Mouse (Mus musculus) layer of hippocampus, adult 18-20 months (tissue): ENCODE results near the gene Tmem164. TPM values are rescaled to one million over a fixed set of nuclear protein-coding genes. Genes with fewer than 3 reads are reported as not detected.

Experiments used
- DNase-seq, 2 experiments: peaks; one replicate each; pipeline ENCODE4 v3.0.0; 2022; ENCODE audit warnings: low spot score in 2 of 2
- total RNA-seq, 2 experiments: library from RNA; stranded (reverse); gene quantifications; 2 replicates each; pipeline ENCODE4 v1.2.3; 2021

The Tmem164 gene
- total RNA-seq, 2 experiments from 2014 or later: 15.1 to 19.0 TPM

DNA sequence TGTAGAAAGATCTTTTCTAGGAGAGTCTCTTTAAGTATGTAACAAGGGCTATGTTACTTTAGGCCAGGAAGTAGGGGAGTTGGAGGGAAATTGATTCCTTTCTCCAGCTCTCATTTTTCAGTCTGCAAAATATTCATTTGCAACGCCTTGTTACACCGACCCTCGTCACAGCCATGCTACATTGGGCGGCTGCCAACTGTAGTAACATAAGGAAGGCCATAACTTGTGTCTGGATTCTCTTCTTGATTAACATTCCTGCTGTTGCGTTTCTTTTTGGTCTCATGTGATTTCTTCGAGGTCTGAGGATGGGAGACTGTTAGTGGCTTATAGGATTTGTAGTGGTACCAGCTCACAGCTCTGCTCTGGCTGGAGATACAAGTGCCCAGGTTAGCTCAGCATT lies 4.5 kb downstream of the Tmem164 start:
- no peak for DNase-seq

DNA sequence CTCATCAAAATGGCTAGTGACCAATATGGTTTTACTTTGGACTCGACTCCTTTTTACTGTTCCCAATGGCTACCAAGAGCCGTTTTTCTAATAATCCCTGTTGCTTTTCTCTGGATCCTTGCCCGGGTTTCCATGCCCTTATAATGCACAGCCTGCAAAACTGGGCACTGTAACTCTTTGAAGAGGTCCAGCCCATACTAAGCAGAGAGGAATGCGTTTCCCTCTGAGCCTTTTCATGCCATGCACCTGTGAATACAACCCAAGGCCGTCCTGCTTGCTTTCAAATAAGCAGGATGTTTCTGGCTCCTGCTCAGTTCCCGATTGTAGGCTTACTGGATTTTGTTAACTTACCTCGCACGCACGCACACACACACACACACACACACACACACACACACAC lies 7.3 kb downstream of the Tmem164 start:
- DNase-seq: no peak

DNA sequence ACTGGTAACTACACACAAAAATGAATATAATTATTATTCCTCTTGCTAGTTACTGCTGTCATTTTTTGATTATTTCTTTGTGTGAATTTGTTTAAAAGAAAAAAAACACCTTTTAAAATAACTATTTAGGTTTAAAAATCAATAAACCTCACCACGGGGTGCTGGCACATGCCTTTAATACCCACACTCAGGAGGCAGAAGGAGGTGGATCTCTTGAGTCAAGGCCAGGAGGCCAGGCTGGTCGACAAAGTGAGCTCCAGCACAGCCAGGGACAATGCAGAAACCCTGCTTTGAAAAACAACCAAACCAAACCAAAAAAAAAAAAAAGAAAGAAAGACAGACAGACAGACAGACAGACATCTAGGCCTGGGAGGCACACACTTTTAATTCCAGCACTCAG lies 12.1 kb downstream of the Tmem164 start:
- no peak for DNase-seq

DNA sequence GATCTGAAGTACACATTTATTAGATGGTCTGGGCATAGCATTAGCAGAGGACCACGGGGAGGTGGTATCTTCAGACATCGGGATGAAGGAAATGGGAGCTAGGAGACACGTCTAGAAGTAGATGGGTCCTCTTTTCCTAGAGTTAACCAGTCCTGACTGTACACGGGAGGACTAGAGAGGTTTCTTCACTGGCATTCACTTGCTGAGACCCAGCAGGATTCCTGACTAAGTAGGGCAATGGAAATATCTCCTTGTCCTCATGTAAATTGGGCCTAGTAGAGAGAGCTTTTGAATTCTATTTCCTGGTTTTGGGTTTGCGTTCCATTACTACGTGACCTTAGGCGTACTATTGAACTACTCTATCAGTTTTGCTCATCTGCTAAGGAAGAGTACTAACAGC lies 13.1 kb downstream of the Tmem164 start:
- DNase-seq: no peak

DNA sequence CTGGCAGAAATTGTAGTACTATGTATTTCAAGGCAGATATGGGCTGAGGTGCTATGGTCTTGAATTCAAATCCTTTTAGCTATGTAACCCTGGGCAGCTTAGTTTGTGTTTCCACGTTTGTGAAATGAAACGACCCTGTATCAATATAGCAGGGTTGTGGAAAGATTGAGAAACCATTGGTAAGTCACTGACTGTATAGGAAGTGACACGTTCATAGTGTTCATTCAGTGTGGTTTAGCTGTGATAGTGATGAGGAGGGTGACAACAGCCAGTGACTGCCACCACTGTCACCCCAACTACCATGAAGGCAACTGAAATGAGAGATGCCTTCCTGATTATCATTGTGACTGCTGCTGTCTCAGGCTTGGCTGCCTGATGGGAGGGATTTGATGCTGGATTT lies 13.7 kb downstream of the Tmem164 start:
- no peak for DNase-seq

DNA sequence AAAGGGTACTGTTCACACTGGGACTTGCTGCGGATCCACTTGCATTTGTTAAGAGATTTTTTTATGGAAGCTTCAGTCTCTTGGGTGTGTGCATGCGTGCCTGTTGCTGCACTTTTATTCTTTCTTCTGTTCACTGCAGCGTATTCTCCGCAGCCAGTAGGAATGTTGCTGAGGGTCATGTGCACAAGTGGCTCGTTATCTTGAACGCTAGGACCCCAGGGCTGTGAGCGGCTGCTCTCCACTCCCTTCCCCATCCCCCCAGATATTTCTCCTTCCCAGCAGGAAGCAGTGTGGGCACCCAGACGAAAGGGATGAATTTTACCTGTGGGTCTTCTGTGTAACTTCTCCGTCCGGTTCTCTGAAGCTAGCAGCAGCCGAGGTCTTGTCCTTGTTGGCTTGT lies 15.6 kb downstream of the Tmem164 start:
- no peak for DNase-seq

DNA sequence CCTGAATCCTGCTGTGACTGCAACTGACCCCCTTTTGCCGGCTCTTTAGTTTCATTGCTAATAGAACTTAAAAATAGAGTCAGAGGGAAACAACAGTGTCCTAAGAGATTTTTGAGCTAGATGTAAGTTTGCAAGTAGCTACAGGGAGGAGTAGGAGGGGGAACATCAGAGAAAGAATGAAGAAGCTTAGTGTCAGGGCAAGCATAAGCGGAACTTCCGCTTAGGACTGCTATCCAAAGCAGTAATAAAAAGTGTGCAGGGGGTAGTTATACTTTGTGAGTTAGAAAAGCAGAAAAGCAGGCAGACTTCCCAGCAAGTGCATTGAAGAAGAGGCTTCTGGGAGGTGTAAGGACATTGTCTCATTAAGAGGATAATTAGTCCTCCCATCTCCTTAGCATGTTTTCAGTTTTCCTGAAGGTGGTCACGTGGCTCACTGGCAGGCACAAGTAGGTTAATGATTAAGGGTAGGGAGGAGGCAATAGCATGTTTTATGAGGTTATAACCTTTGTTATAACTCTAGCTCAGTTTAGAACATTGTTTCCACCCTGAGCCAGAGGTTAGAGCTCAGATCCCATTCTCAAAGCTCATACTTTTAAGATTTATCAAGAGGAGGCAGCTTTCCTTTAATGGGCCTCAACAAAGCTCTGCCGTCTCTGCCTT lies 16.5 kb downstream of the Tmem164 start:
- no peak for DNase-seq

DNA sequence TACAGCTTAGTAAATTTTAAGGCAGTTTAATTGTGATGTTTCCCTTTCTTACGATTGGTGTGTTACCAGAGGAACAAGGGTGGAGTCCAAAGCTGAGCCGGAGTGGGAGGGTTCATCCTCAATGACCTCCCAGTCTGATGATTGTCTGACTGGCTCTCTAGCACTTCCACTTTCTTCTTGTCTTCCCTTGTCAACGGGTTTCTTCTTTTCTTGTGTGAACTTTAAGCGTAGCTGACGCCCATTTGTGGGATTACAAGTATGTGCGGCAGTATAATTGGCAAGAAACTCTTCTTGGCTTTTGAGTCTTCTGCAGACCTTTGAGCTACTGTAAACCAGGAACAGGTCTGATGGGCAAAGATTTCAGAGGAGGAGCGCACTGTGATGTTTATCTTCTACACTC lies 17.0 kb downstream of the Tmem164 start:
- no peak for DNase-seq

DNA sequence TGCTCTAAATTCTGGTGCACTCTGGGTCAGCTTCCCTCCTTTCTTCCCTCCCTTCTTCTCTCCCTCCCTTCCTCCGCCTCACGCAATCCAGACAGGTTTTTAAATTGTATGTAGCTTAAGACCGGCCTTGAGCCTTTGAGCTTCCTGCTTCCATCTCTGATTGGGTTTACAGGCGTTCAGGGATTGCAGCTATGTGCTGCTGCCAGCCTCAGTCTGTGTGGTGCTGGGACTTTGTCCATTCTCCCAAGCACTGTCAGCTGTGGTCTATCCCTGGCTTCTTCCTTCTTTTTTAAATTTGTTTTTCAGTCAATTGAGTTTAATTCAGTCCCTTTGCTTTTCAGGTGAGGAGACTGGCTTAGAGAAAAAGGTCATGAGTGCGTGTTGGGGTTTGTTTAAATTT lies 20.9 kb downstream of the Tmem164 start:
- no peak for DNase-seq

DNA sequence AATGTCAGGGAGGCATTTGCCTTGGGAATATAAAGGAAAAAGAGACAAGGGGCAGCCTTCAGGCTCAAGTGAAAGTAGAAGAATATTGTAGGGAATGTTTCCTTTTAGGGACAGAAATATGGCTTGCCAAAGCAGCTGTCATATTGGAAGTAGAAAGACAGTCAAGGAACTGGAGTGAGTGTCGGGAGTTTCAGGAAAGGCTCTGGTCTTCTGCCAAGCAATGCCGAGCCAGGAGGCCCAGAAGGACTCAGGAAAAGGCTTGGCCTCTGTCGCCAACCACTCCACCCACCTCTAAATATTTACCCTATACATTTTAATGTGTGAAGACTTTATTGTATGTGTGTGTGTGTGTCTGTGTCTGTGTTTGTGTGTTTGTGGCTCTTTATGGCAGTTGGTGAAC lies 21.4 kb downstream of the Tmem164 start:
- DNase-seq: no peak

DNA sequence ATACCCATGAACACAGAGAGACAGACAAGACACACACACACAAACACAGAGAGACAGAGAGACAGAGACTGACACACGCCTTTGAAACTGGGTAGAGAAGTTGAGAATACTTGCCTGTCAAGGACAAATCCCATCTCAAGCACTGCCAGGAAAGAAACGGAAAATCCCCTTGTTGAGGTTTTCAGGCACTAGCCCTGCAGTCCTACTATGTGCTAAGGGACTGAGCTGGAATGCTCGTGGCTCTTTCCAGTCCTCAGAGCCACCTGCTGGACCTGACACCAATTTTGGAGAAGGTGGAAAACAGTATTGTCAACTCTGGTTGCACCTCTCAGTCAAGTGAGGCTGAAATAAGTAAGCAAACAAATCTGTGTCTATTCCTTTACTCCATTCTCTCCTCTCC lies 22.7 kb downstream of the Tmem164 start:
- DNase-seq: no peak

DNA sequence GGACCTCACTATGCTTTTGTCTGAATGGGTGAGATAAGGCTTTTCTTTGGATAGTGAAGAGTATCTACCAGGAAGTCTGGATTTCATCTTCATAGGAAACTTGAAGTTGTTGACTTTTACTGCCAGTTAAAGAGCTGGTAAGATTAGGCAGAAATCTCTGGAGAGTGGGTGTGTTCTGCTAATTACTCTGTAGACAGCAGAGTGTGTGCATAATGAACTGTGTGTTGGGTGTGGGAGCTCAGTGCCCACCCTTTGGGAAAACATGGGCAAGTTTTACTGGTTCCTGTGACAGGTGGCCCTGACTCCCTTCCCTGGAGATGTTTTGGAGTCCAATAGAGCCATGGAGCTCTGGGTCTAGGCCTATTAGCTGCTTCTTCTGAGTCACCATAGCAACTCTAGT lies 27.1 kb downstream of the Tmem164 start:
- no peak for DNase-seq

DNA sequence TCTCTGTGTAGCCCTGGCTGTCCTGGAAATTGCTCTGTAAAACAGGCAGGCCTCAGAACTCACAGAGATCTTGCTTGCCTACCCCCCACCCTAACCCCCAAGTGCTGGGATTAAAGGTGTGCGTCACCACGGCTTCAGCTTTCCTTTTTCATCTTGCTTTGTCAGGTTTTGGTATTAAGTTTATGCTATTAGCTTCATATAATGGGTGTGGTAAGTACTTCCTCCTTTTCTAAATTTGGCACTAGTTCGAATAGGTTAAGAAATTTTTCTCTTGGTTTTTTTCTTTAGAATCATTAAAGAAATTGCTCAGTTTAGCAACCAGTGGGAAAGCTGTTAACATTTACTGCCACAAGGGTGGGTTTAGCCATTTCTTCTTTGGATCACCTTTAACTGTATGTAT lies 34.8 kb downstream of the Tmem164 start:
- no peak for DNase-seq

DNA sequence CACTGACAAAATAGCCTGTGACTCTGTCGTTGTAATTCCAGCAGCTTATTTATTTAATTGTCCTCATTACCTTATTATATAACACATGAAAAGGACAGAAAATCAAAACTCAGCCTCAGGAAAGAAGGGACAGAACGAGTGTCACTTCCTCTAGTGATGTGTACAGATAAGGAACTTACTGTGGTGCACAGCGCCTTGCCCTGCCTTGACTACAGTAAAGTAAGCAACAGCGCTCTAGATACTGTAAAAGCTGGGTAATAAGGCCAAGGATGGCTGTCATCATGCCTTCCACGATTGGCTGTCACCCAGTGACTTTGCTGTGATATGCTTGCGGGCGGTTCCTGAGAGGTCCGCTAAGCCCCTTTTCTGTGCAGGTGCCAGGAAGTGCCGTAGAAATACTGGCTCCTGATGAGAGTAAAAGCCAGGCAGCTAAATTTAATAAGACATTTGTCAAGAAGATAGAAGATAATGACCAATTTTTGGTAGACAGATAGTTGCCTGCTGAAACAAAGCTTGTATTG lies 36.8 kb downstream of the Tmem164 start:
- DNase-seq: no peak

DNA sequence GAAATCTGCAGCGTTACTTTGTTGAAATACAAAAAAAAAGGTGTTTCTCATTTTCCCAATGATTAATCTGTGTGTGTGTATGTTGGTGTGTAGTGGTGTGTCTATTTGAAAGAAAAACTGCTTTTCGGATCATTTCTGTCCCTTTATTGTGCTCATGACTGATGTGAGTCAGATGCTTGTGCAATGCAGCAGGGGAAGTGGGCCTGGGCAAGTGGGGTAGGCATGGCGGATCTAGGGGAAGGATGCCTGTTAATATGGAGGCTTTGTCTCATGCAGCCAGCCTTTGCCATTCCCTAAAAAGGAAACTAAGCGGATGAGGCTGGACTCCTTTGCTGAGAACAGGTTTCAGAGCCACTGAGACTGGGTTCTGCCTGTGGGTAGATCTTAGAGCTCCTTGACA lies 37.6 kb downstream of the Tmem164 start:
- DNase-seq: no peak

DNA sequence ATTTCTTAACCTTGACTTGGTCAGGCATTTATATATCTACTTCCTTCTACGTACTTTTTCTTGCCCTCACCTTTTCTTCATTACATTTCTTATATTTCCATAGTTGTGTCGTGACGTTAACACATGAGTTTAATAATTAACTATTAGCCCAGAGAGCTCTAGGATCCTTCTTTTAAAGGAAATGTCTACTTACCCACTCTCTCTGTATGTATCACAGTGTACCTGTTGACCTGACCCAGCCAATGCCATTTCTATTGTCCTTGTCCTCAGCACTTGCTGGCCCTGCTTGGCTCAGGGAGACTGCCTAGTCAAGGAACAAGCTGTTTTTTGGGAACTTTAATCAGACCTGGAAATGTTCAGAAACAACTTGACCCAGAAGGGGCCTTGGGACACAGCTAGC lies 40.7 kb downstream of the Tmem164 start:
- DNase-seq: no peak

DNA sequence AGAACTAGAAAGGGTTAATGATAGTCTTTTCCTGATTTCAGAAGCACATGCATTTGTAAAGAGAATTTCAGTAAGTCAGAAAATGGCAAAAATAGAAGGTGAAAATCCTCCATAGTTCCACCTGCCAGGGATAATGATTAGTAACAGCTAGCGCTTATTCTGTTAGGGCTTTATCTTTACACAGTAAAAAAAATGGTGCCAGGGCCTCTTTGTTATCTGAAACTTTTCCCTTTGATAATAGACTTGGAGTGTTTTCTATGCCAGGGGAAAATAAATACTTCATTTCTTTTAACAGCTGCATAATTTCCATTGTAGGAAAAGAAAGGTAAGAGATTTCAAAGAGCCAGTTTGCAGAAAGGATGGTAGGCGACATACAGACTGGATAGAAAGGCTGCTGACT lies 43.0 kb downstream of the Tmem164 start:
- DNase-seq: no peak

DNA sequence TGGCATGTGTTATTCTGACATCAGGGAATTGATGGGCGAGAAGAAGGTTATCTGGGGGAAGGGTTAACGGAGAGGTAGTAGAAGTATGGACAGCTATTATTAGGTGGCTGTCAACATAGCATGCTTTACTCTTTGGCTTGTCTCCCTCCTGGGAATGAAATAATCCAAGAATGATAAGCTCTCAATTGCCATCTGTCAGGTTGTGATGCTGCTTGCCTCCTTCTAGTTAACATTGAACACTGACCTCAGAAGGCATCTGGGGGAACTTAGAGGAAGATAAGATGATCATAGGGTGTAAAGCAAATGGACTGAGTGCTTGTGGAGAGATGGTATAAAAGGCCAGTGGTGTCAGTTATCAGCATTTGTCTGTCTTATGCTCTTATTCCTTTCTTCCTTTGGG lies 44.4 kb downstream of the Tmem164 start:
- DNase-seq: no peak

DNA sequence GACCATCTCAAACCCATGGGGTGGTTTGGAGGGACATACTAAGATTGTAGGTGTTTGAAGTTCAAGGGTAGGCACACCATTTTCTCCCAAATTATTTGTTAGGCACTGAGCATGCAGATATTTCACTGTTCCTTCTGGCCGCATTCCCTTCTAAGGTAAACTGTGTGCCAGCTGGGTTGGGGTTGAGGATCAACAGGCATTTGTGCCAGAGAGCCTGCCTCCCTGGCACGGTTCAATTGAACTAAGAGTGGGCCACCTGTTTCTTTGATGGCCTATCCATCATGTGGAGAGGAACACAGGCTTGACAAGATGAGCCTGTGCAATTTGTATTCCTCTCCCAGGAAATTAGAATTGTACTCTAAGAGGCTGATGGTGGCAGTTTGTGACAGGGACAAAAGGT lies 45.1 kb downstream of the Tmem164 start:
- DNase-seq: no peak

DNA sequence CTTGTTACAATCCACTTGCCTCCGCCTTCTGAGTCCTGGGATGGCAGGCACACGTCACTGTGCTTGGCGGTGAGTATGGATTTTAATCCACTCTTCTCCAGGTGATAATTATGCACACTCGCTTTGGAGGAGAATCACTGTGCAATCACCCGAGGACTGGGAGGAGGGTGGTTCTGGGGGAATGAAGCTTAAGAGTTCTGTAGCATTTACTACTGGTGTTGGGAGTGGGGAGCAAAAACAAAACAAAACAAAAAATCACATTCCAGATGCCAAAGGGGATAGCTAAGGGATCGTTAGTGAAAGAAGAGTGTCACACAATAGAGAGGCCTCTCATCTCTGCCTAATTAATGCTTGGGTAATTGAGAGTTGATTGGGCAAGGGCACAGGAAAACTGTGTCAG lies 46.6 kb downstream of the Tmem164 start:
- no peak for DNase-seq

DNA sequence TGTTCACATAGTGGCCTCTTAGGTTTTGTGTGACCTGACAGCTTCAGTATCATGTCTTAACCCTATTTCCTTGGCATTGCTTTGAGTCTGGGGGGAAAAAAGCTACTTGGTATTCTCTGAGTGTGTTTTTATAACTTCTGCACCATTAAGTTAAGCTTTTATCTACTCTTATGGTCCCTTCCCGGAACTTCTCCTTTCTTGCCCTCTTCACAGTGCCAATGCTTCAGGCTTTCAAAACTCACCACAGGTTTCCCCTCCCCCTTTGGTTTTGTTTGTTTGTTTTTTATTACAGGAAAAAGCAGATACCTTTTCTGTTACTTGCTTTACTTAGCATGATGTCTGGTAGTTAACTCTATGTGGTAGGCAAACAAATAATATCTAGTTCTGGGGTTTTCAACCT lies 47.8 kb downstream of the Tmem164 start:
- DNase-seq: no peak

DNA sequence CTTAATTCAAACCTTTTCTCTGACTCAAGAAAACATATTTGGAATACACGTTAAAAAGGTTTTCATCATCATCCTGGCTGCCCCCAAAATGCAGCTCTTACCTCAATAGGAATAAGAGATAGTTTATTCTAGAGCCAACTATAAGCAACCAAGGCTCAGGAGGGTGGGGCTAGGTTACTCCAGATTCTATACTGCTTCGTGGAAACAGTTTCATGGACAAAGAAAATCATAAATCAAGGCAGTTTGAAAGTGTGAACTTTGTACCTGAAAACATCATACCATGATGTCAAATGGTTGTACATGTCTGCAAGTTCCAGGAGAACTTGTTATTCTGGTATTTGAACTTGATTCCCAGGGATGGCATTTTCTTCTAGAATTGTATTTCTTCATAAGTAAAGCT lies 48.3 kb downstream of the Tmem164 start:
- DNase-seq: no peak

DNA sequence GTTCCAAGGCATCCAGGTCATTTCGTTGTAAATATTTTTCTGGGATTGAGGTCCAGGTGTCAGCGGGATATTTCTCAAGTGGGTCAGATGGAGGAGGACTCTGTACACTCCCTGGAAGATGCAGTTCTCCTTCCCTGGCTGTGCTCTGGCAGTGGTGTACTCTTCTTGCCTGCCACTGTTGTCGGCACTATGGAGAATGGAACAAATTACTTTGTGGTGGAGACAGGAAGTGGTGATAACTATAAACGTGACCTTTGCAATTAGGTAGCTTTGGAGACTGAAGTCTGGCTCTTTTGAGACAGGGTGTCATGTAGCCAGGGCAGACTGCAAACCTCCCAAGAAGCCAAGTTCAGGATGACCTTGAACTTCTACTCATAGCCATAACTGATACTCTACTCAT lies 55.9 kb downstream of the Tmem164 start:
- no peak for DNase-seq

DNA sequence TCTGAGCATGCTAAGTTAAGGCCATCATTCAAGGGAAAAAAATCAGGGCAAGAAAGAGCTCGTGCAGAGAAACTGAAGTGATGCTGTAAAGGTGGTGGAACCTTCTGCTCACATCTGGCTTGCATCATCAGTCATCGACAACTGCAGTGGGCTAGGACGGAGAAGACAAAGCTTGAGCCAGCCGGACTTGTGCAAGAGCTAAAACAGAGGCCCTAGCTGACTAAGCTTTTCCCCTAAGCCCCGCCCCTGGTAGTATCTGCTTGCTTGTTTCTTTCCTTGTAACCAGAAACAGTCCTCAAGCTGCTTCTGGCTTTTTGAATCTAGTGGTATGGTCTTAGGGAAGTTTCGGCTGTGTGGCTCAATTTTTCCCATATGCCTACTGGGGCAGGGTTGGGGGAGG lies 56.5 kb downstream of the Tmem164 start:
- no peak for DNase-seq
